Mouse (Mus musculus): ENCODE measurements around the gene Gm21874. TPM values are rescaled to one million over a fixed set of nuclear protein-coding genes. Genes with fewer than 3 reads are reported as not detected.
"Not testable (repeated sequence)": the region's sequence is repeated elsewhere in the genome, so short reads cannot be mapped to it uniquely, and the experiment has no call there.

Gene Gm21874
- polyA plus RNA-seq (2014; fragmentation: Nextera tagmentation; extraction: Ambion mirVana) = not detected in 2 replicates

GRCm38 (mm10) chrY:9416048-9416447 is at the start of gene Gm21874:
TSS of gene Gm21874 (minus strand) at chrY:9416148.
- H3K9me3 ChIP-seq (replicated peaks; ENCODE audit: control insufficient read depth, low read length); H3K27ac ChIP-seq (ENCODE audit: low read depth, low read length); H3K4me1 ChIP-seq (ENCODE audit: control insufficient read depth, insufficient read depth, low read length); H3K36me3 ChIP-seq (ENCODE audit: control insufficient read depth, insufficient read depth, low read length); ATAC-seq (replicated peaks; ENCODE audit: insufficient number of reproducible peaks, low FRiP score, low TSS enrichment); H3K9ac ChIP-seq (ENCODE audit: low read depth, low read length); H3K4me2 ChIP-seq; H3K27me3 ChIP-seq (ENCODE audit: control insufficient read depth, insufficient read depth, low read length); H3K4me3 ChIP-seq (ENCODE audit: low read depth, low read length): not testable (repeated sequence)

Other genes with a start within 250 kb of the Gm21874 start
- not detected in 2 replicates for gene Gm21721, start 214.0 kb downstream of the Gm21874 start, polyA plus RNA-seq (2014; fragmentation: Nextera tagmentation; extraction: Ambion mirVana)
- gene Gm21812, start 69.0 kb downstream of the Gm21874 start, polyA plus RNA-seq (2014; fragmentation: Nextera tagmentation; extraction: Ambion mirVana) = not detected in 2 replicates

All from heart, embryonic 11.5 days (tissue).